Mouse (Mus musculus): ENCODE data around the gene Cysrt1. TPM values are rescaled to one million over a fixed set of nuclear protein-coding genes. Genes with fewer than 3 reads are reported as not detected.

Gene Cysrt1
- polyA plus RNA-seq, 1 experiment from 2014 or later, result 326 TPM

DNA sequence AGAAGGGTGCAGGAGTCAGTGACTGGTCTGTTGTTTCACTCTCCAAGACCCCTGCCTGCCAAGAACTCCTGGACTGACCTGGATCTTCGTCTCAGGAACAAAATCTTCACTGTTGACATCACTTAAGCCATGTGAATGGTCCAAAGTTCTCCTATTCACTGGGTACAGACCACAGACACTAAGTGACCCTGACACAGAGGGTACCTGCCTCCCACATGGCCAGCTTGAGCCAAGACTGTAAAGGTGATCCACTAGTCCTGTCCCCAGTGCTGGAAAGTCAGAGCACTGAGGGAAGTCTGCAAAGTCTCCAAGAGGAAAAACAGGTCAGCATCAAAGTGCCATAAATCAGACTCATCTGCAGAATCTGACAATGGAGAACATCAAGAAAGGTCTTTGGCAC is 34.7 kb downstream of the Cysrt1 start:
- Histone ChIP-seq H3K4me2 (replicated peaks; ENCODE audit: low read depth) (no peak overlapping the region), H3K4me1 (replicated peaks; ENCODE audit: control insufficient read depth, insufficient read depth) (0 out of 2 replicates have a peak, but pooled peaks cover 2% of the 10 kb centered on the region), H3K27ac (replicated peaks) (no peak overlapping the region), H3K36me3 (ENCODE audit: control insufficient read depth, insufficient read depth, low read length) (peaks cover 32% of the 10 kb centered on the region), H3K9ac (ENCODE audit: low read length) (no peak overlapping the region), H3K27me3 (ENCODE audit: control insufficient read depth, insufficient read depth, low read length) (no peaks in the 10 kb centered on the region), H3K4me3 (ENCODE audit: low read depth, low read length) (no peak overlapping the region), H3K9me3 (ENCODE audit: control insufficient read depth, low read length) (no peaks in the 10 kb centered on the region)
- ATAC-seq (ENCODE audit: low FRiP score, low TSS enrichment) (no peak), DNase-seq (ENCODE audit: low spot score) (no peak)
- TF ChIP-seq CTCF (IDR thresholded peaks at IDR 0.05; ENCODE audit: low read depth), result no peak
- 80% methylated on average over 1 of the region's 1 CpGs for WGBS

- no peaks in the 10 kb centered on the region for H3K9me3 ChIP-seq (ENCODE audit: control insufficient read depth, low read length)
- ATAC-seq (ENCODE audit: low FRiP score, low TSS enrichment) (no peak), DNase-seq (ENCODE audit: low spot score) (no peak)
- no peak overlapping the region for H3K4me3 ChIP-seq (ENCODE audit: low read depth, low read length)
- WGBS, result 65% methylated on average over 4 of the region's 4 CpGs
- TF ChIP-seq EP300 (optimal IDR thresholded peaks at IDR 0.05) (no peak), CTCF (IDR thresholded peaks at IDR 0.05; ENCODE audit: low read depth) (peak; percentile 49)
- no peak overlapping the region for H3K4me2 ChIP-seq (replicated peaks; ENCODE audit: low read depth)
- H3K27ac ChIP-seq (replicated peaks), result no peak overlapping the region
- H3K4me1 ChIP-seq (replicated peaks; ENCODE audit: control insufficient read depth, insufficient read depth), result no peaks in the 10 kb centered on the region
- peaks cover 44% of the 10 kb centered on the region for H3K36me3 ChIP-seq (ENCODE audit: control insufficient read depth, insufficient read depth, low read length)
- H3K27me3 ChIP-seq (ENCODE audit: control insufficient read depth, insufficient read depth, low read length), result no peaks in the 10 kb centered on the region
- H3K9ac ChIP-seq (ENCODE audit: low read length), result no peak overlapping the region
Measured at GRCm38 (mm10) chr2:25203631-25204214, 38.5 kb downstream of the Cysrt1 start.

GRCm38 (mm10) chr2:25200631-25201030 is 41.6 kb downstream of the Cysrt1 start:
- no peak overlapping the region for H3K4me3 ChIP-seq (ENCODE audit: low read depth, low read length)
- 93% methylated on average over 2 of the region's 2 CpGs for WGBS
- no peak overlapping the region for H3K4me2 ChIP-seq (replicated peaks; ENCODE audit: low read depth)
- peaks cover 36% of the 10 kb centered on the region for H3K36me3 ChIP-seq (ENCODE audit: control insufficient read depth, insufficient read depth, low read length)
- ATAC-seq (ENCODE audit: low FRiP score, low TSS enrichment) (no peak), DNase-seq (ENCODE audit: low spot score) (no peak)
- H3K9me3 ChIP-seq (ENCODE audit: control insufficient read depth, low read length), result no peaks in the 10 kb centered on the region
- no peaks in the 10 kb centered on the region; the same call in 1 of the 2 replicates for H3K4me1 ChIP-seq (replicated peaks; ENCODE audit: control insufficient read depth, insufficient read depth)
- no peaks in the 10 kb centered on the region for H3K27me3 ChIP-seq (ENCODE audit: control insufficient read depth, insufficient read depth, low read length)
- TF ChIP-seq CTCF (IDR thresholded peaks at IDR 0.05; ENCODE audit: low read depth) (no peak), EP300 (optimal IDR thresholded peaks at IDR 0.05) (no peak)
- no peak overlapping the region for H3K9ac ChIP-seq (ENCODE audit: low read length)
- H3K27ac ChIP-seq (replicated peaks), result no peak overlapping the region

- Histone ChIP-seq H3K4me3 (ENCODE audit: low read depth, low read length) (no peak overlapping the region), H3K27ac (replicated peaks) (peak overlapping the region; percentile 93), H3K4me2 (replicated peaks; ENCODE audit: low read depth) (no peak overlapping the region), H3K9me3 (ENCODE audit: control insufficient read depth, low read length) (no peaks in the 10 kb centered on the region), H3K9ac (ENCODE audit: low read length) (no peak overlapping the region), H3K27me3 (ENCODE audit: control insufficient read depth, insufficient read depth, low read length) (no peaks in the 10 kb centered on the region), H3K4me1 (replicated peaks; ENCODE audit: control insufficient read depth, insufficient read depth) (peaks cover 4% of the 10 kb centered on the region; the same call in 1 of the 2 replicates), H3K36me3 (ENCODE audit: control insufficient read depth, insufficient read depth, low read length) (peaks cover 16% of the 10 kb centered on the region; the same call in 1 of the 2 replicates)
- DNase-seq (ENCODE audit: low spot score) (no peak), ATAC-seq (ENCODE audit: low FRiP score, low TSS enrichment) (no peak)
- TF ChIP-seq CTCF (IDR thresholded peaks at IDR 0.05; ENCODE audit: low read depth) (no peak), EP300 (optimal IDR thresholded peaks at IDR 0.05) (no peak)
Measured at GRCm38 (mm10) chr2:25197946-25198345, 44.3 kb downstream of the Cysrt1 start.

DNA sequence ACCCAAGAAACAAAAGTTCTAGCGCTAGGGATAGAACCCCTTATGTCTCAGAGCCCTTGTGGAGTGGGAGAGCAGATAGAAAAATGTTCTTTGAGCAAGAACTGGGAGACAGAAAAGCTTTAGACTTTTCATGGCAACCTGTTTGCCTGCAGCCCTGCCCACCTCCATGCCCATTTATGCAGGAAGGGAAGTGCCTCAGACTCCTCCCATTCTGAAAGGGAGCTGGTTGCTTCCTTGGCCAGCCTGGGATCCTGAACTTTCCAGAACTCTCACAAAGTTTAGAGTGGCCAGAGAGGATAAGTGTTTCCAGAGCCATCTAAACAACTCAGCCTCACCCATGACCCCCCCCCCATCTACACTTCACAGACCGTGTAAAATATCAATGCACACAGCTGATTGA is 45.1 kb downstream of the Cysrt1 start:
- TF ChIP-seq CTCF (IDR thresholded peaks at IDR 0.05; ENCODE audit: low read depth) (no peak), EP300 (optimal IDR thresholded peaks at IDR 0.05) (no peak)
- peak overlapping the region; percentile 42 for H3K4me3 ChIP-seq (ENCODE audit: low read depth, low read length)
- ATAC-seq (ENCODE audit: low FRiP score, low TSS enrichment) (no peak), DNase-seq (ENCODE audit: low spot score) (peak; percentile 56)
- H3K9ac ChIP-seq (ENCODE audit: low read length), result no peak overlapping the region
- H3K27me3 ChIP-seq (ENCODE audit: control insufficient read depth, insufficient read depth, low read length), result no peaks in the 10 kb centered on the region
- no peaks in the 10 kb centered on the region for H3K9me3 ChIP-seq (ENCODE audit: control insufficient read depth, low read length)
- peaks cover 12% of the 10 kb centered on the region; the same call in 1 of the 2 replicates for H3K36me3 ChIP-seq (ENCODE audit: control insufficient read depth, insufficient read depth, low read length)
- peak overlapping the region; percentile 62 for H3K4me2 ChIP-seq (replicated peaks; ENCODE audit: low read depth)
- WGBS, result 28% methylated on average over 2 of the region's 2 CpGs
- H3K4me1 ChIP-seq (replicated peaks; ENCODE audit: control insufficient read depth, insufficient read depth), result peaks cover 4% of the 10 kb centered on the region; the same call in 1 of the 2 replicates
- peak overlapping the region; percentile 93 for H3K27ac ChIP-seq (replicated peaks)

- peaks cover 4% of the 10 kb centered on the region; the same call in 1 of the 2 replicates for H3K4me1 ChIP-seq (replicated peaks; ENCODE audit: control insufficient read depth, insufficient read depth)
- ATAC-seq (ENCODE audit: low FRiP score, low TSS enrichment), result peak; percentile 83
- TF ChIP-seq CTCF (IDR thresholded peaks at IDR 0.05; ENCODE audit: low read depth) (no peak), EP300 (optimal IDR thresholded peaks at IDR 0.05) (no peak)
- WGBS, result 8% methylated on average over 8 of the region's 8 CpGs
- H3K9me3 ChIP-seq (ENCODE audit: control insufficient read depth, low read length), result no peaks in the 10 kb centered on the region
- peak within 1 kb of the TSS; percentile 42 for H3K4me3 ChIP-seq (ENCODE audit: low read depth, low read length)
- H3K36me3 ChIP-seq (ENCODE audit: control insufficient read depth, insufficient read depth, low read length), result peaks cover 12% of the 10 kb centered on the region; the same call in 1 of the 2 replicates
- no peaks in the 10 kb centered on the region for H3K27me3 ChIP-seq (ENCODE audit: control insufficient read depth, insufficient read depth, low read length)
- H3K9ac ChIP-seq (ENCODE audit: low read length), result peak within 1 kb of the TSS; percentile 65
- DNase-seq (ENCODE audit: low spot score), result peak; percentile 90
- peak within 1 kb of the TSS; percentile 93 for H3K27ac ChIP-seq (replicated peaks)
- peak within 1 kb of the TSS; percentile 62 for H3K4me2 ChIP-seq (replicated peaks; ENCODE audit: low read depth)
Measured at GRCm38 (mm10) chr2:25196172-25196954, 45.9 kb downstream of the Cysrt1 start, which contains the start of gene Tor4a. Gene Tor4a (minus strand): TSS chr2:25196886.
